Mouse (Mus musculus): ENCODE data around the gene Hist1h4h.
"Not testable (repeated sequence)": the region's sequence is repeated elsewhere in the genome, so short reads cannot be mapped to it uniquely, and the experiment has no call there.

Hist1h4h gene

DNA sequence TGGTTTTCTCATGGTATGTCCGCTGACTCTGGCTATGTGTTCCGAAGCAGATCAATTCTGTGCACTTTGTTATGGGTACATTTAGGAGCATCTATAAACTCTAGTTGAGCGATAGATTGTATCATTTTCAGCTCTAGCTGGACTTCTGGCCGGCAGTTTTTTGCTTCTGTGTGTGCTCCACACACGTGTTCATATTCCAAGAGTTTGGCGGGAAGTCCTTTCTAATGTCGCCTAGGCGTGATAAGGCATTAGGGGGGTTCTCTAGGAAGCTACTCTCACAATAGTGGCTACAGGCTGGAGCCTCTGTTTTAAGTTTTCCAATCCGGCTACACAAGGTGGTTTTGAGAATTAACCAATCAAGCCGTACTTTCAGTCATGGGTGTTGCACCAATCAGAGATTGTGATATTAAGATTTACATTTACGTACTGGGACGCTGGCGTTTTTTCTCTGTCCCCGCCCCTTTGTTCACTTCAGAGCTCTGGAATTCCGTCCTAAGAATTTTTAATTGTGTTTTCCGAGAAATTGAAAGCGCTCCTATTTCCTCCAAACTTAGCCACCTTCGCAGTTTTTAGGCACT lies 25.1 kb downstream of the Hist1h4h start:
- DNase-seq (ENCODE audit: low spot score) = peak; percentile 86

DNA sequence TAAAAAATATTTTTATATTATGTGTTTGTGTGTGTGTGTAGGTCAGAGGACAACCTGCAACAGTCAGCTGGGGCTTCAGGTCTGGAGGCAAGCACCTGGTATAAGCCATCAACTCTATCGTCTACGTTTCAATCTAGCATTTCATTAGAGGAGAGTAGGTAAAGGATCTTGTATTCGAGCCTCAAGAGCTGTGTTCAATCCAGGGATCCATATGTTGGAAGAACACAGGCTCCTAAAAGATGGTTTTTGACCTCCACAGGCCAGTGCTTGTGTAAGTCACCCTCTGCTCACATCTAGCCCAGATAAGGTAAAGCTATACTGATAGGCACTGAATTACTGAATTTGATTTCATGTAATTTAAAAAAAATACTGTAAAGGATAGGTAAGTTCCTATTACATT lies 26.1 kb downstream of the Hist1h4h start:
- no peak for DNase-seq (ENCODE audit: low spot score)

DNA sequence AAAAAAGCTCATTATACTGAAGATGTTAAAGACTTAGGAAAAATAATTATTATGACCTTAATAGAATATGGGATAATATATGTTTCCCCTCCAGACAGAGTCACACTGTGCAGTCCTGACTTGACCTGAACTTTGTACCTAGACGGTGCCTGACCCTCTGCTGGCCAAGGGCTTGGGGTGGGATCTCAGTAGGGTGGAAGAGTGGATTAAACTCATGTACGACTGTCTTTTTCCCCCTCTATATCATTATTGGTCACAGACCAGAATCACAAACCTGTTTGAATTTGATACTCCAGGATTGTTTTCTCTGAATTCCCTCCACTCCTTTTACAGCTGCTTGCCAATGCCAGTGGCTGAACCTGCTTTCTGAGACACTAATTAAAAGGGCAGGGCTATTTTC lies 29.8 kb downstream of the Hist1h4h start:
- DNase-seq (ENCODE audit: low spot score) = not testable (repeated sequence)

DNA sequence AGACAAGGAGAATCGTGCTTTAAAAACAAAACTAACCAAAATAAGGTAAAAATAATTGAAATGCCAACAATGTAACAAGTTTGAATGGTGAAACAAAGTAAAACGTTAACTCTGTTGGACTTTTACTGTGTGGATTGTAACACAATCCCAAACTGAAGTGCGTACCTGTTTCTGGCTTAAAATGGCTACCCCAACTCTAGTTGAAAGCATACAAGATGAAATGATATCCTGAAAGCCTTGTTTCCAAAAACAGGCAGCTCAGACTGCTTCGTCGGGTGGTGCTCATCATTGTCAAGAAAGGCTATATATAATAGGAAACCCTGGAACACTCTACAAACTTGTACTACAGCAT lies 30.7 kb downstream of the Hist1h4h start:
- not testable (repeated sequence) for DNase-seq (ENCODE audit: low spot score)

DNA sequence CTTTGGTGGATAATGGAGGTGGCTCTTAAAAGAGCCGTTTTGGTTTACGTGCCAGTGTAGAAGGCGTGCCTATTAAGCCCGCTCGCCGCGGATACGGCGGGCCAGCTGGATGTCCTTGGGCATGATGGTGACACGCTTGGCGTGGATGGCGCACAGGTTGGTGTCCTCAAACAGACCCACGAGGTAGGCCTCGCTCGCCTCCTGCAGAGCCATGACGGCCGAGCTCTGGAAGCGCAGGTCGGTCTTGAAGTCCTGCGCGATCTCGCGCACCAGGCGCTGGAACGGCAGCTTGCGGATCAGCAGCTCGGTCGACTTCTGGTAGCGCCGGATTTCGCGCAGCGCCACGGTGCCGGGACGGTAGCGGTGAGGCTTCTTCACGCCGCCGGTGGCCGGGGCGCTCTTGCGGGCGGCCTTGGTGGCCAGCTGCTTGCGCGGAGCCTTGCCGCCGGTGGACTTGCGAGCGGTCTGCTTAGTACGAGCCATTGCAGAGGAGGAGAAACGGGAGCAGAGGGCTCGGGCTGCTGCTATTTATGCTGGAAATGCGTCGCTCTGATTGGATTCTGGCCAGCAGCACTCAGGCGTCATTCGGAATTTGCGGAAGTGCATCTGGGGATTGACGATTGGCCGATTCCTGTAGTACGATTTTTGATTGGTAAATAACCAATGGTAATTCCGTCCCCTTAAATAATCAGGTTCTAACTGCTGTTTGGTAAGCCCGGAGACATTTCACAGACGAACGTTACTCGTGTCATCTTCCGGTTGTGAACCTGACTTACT lies 31.2 kb downstream of the Hist1h4h start, which contains the start of gene Hist1h3e:
Hist1h3e (minus strand) TSS at position 487 of the 777 bp plus-strand sequence.
- DNase-seq (ENCODE audit: low spot score) = peak; percentile 95

DNA sequence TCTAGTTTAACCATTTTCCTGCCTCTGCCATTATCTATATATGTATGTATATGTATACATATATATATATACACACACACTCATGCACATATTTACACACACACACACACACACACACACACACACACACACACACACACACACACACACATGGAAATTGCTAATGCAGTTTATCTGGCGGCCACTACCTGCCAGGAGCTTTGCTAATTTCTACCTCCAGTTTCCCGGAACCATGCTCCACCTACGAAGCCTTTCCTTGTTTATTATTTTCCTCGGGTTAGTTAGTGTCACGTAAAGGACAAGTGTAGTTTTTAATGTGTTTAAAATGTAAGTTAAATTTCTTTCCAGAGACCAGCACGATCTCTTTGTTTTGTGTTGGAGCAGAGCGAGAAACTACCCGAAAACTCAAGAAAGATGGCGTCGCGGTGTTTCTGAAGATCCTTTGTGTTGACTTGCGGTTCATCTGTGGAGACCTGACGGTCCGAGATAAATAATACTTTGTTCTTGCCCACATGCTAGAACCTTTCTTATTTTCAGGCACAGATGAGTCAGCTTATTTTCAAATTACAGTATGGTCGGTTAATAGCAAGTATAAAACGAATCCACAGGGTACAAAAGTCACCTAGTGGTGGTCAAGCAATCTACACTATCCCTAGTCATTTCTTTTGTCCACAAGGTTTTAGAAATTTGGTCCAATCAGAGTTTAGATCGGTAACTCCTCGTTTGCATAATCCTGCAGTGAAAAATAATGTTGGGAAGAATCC lies 32.0 kb downstream of the Hist1h4h start:
- no peak for DNase-seq (ENCODE audit: low spot score)

DNA sequence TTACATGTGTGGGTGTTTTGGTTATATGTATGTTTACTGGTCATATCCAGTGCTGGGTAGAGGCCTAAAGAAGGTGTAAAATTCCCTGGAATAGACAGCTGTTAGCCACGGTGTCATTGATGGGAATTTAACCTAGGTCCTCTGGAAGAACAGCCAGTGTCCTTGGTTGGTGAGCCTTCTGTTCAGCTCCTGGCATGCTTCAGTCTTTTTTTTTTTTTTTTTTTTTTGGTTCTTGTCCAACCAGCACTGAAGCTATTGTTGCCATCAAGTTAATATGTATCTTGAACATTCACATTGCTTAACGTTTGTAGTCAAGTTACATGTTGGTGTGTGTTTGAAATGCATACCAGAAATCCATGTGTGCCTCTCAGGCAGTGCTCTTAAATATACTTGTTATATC lies 33.6 kb downstream of the Hist1h4h start:
- DNase-seq (ENCODE audit: low spot score) = no peak

DNA sequence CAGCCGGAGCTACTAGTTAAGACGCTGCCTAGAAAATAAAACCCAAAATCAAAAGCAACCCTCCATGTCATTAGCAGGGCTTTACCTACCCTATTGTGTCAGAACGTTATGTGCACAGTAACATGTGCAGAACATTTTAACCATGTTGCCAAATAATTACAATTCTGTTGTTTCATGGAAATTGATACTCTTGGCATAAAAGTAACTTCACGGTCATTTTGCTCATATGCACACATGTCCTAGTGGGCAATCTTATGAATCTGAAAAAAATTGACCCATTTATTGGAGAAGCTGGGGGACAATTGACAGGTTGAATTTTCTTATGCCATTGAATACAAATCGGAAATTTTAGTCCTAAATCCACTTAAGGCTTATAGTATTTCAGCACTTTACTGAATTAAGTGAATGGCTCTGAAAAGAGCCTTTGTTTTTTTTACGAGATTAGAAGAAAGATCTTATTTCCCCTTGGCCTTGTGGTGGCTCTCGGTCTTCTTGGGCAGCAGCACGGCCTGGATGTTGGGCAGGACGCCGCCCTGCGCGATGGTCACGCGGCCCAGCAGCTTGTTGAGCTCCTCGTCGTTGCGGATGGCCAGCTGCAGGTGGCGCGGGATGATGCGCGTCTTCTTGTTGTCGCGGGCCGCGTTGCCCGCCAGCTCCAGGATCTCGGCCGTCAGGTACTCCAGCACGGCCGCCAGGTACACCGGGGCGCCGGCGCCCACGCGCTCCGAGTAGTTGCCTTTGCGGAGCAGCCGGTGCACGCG lies 39.6 kb downstream of the Hist1h4h start:
- not testable (repeated sequence) for DNase-seq (ENCODE audit: low spot score)

DNA sequence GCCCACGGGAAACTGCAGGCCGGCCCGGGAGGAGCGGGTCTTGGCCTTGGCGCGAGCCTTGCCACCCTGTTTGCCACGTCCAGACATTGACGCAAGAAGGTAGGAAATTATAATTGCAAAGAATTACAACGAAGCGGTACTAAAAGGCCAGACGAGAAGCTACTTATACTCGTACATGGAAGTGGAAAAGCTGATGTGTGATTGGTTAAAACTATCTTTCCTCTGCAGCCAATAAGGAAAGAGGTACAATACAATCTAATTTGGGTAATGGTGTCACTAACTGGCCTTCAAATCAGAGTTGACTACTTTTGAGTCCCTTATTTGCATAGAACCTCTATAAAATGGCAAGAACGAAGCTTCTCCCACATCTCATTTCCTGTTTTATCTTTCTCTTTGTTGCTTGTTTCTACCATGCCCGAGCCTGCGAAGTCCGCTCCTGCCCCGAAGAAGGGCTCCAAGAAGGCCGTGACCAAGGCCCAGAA lies 40.2 kb downstream of the Hist1h4h start, which contains the start of the genes Hist1h2ae and Hist1h2bg:
Hist1h2ae (minus strand) TSS at position 199 of the 482 bp plus-strand sequence.
Hist1h2bg (plus strand) TSS at position 375 of the 482 bp plus-strand sequence.
- DNase-seq (ENCODE audit: low spot score) = peak; percentile 88

DNA sequence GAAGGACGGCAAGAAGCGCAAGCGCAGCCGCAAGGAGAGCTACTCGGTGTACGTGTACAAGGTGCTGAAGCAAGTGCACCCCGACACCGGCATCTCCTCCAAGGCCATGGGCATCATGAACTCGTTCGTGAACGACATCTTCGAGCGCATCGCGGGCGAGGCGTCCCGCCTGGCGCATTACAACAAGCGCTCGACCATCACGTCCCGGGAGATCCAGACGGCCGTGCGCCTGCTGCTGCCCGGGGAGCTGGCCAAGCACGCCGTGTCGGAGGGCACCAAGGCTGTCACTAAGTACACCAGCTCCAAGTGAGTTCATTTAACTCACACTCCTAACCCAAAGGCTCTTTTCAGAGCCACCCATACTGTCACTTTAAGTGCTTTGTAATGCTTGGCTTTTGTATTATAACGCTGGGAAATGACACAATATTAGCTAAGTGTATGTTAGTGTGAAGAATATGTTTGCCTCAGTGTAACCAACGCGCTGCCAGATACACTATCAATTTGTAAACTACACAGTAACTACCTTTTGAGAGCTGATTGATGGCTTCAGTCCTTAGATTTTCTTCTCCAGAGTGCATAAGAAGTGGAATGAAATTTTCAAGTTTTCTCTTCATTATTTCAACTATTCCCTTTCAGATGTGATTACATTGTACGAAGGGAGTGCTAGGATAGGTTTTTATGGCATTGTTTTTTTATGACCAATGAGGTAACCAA lies 40.8 kb downstream of the Hist1h4h start:
- not testable (repeated sequence) for DNase-seq (ENCODE audit: low spot score)

DNA sequence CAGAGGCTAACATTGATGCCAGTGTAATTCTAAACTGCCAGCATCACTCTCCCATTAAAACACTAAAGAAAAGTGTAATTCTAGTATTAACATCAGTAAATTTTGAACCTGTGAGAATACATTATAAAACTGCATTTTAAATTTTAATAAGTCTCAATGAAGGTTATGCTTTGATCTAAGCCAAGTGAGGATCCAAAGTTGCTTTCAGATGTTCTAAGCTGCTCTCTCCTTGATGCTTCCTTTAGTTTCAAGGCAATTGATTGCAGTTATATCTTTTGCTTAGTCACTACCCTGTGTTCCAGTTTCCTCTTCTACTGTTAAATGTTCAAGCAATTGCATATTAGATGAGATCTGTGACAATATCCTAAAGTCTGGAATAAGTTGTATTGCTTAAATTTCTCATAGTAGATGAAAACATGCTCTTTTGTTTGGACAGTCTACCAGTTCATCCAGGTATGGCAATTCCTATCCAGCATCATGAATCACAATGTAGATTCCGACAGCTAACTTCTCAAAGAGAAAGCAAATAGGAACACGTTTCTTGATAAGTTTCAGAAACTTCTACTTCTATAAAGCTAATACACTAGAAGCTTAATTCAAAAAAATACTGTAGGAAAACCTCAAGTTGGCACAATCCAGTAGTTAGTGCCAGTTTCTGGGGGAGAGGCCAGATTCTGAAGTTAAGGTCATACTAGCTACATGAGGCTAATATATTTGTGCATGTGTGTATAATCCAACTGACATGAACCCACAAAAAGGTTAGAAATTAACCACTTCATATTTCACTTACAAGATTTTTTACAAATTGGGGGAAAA lies 41.6 kb downstream of the Hist1h4h start:
- DNase-seq (ENCODE audit: low spot score) = no peak

DNA sequence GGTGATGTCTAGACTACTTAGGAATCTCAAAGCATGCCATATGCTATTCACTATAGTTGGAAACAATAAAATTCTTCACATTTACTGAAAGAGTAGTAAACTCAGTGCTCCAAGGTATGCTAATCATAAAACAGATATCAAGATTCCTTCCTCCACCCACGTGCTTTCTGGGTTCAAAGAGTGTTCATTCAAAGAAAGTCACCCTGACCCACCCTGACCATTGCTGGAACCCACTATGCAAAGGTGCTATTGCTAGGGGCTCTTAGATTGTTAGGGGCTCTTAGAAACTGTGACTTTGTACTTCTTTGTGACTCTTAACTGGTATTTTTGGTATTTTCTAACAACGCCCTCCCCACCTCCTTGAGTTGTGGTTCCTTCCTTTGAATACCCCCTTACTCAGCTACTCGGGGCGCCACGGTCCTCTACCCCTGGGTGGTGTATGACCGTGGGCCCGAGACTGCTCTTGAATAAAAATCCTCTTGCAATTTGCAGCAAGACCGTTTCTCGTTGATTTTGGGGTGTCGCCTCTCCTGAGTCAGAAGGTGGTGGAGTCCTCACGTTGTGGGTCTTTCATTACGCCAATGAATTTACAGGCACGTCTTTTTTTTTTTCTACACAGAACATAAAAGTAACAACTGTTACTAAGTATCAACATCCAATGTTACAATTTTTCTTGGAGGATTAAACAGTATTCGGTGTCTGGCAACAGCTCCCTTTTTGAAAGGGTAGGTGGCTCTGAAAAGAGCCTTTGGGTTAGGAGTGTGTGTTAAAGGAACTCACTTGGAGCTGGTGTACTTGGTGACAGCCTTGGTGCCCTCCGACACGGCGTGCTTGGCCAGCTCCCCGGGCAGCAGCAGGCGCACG lies 42.4 kb downstream of the Hist1h4h start:
- not testable (repeated sequence) for DNase-seq (ENCODE audit: low spot score)

DNA sequence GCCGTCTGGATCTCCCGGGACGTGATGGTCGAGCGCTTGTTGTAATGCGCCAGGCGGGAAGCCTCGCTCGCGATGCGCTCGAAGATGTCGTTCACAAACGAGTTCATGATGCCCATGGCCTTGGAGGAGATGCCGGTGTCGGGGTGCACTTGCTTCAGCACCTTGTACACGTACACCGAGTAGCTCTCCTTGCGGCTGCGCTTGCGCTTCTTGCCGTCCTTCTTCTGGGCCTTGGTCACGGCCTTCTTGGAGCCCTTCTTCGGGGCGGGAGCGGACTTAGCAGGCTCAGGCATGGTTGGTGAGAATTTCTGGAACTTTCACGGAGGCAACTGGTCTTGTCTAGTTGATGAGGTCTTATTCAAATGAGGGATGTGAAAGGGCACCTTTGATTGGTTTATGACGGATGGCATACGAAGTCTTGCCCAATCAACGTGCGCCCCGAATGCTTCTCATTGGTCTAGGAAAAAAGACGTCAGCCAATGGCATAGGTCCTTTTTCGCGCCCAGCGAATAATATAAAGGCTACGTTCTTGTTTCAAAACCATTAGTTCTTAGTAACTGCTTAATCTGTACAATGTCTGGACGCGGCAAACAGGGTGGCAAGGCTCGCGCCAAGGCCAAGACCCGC lies 43.2 kb downstream of the Hist1h4h start, which contains the start of the genes Hist1h2bf and Hist1h2ad:
Hist1h2bf (minus strand) TSS at position 299 of the 627 bp plus-strand sequence.
Hist1h2ad (plus strand) TSS at position 484 of the 627 bp plus-strand sequence.
- peak; percentile 95 for DNase-seq (ENCODE audit: low spot score)

DNA sequence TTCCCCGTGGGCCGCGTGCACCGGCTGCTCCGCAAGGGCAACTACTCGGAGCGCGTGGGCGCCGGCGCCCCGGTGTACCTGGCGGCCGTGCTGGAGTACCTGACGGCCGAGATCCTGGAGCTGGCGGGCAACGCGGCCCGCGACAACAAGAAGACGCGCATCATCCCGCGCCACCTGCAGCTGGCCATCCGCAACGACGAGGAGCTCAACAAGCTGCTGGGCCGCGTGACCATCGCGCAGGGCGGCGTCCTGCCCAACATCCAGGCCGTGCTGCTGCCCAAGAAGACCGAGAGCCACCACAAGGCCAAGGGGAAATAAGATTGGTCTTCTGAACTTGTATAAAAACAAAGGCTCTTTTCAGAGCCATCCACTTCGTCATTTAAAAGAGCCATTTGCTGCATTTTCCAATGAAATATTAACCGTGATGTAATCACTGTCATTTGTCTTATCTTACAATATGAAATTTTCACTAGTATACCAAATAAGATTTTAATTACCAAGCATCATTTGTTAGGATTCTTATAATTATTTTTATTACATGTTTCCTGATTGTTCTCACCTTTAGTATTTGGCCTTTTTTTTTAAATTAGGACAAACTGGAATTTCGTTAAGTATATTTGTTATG lies 43.8 kb downstream of the Hist1h4h start:
- not testable (repeated sequence) for DNase-seq (ENCODE audit: low spot score)

DNA sequence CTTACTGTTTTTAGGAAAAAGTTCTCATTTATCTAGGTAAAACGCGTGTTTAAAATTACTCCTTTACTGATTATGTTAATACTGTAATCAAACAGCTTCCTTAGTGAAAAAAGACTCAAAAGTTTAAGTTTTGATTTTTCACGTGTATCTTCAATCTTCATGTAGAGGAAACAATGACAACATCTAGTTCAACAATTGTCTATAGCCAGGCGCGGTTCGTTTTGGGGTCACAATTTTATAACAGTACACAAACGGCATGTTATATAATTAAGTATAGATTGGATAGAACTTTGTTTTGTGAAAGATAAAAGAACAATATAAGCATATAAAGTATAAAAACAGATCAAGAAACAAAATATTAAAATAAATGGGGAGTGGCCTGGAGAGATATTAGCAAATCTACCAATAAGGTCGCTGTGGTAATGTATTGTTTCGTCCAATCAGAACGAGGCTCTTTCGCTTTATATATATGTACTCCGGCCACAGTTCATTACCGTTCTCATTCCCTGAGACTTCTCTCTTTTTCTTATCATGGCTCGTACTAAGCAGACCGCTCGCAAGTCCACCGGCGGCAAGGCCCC lies 44.5 kb downstream of the Hist1h4h start, which contains the start of gene Hist1h3d:
Hist1h3d (plus strand) TSS at position 493 of the 581 bp plus-strand sequence.
- DNase-seq (ENCODE audit: low spot score) = peak; percentile 80

DNA sequence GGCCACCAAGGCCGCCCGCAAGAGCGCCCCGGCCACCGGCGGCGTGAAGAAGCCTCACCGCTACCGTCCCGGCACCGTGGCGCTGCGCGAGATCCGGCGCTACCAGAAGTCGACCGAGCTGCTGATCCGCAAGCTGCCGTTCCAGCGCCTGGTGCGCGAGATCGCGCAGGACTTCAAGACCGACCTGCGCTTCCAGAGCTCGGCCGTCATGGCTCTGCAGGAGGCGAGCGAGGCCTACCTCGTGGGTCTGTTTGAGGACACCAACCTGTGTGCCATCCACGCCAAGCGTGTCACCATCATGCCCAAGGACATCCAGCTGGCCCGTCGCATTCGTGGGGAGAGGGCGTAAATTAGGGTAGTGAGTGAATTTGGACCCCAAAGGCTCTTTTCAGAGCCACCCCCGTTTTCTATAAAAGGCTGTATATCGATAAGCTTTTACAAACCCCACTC lies 45.0 kb downstream of the Hist1h4h start:
- DNase-seq (ENCODE audit: low spot score) = not testable (repeated sequence)

DNA sequence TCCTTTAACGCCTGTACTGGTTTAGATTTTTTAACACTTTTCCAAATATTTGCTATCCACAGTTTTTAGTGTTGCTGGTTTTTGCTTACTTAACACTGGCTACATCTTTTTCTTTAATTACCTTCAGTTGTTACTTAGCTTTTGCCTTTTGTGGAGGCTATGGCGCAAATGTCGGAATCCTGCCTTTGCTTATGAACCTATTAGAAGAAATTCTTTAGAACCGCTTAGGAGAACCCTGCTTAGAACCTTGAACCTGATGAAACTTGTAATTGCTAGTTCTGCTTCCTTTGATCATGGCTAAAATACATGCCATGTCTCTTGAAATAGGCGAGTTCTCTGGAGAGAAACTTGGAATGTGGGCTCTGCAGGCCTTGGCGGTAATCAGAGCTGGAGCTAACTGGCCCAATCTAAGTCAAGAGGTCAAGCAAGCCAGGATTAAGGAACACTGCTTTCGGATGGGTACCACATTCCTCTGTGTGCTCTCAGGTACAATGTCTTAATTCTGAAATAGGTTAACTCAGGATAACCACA lies 45.6 kb downstream of the Hist1h4h start:
- DNase-seq (ENCODE audit: low spot score) = no peak

Data from left cerebral cortex, adult 11 months (tissue).